Mouse (Mus musculus) heart, adult 2 months (tissue): ENCODE data around the gene Fam126b.

Experiments used
- CTCF ChIP-seq: fragments of 200-600 bp; IDR thresholded peaks from 2 replicates; pipeline ENCODE4 v1.8.1; 2022; ENCODE audit warnings: antibody characterized with exemption, mild to moderate bottlenecking, moderate library complexity
- EP300 ChIP-seq: fragments of 200-500 bp; IDR thresholded peaks from 2 replicates; pipeline ENCODE4 v1.6.1; 2011; ENCODE audit warnings: low read depth, low read length, control low read depth; ENCODE audit not compliant: insufficient read depth

- TF ChIP-seq CTCF (peak; percentile 27), EP300 (no peak)
Observed at GRCm38 (mm10) chr1:58504577-58505254, 81.4 kb downstream of the Fam126b start, which contains the start of gene Orc2.
